Mouse (Mus musculus) embryonic fibroblast, embryonic 13.5 days (primary cell): ENCODE measurements around the gene Igsf11. TPM values are rescaled to one million over a fixed set of nuclear protein-coding genes. Genes with fewer than 3 reads are reported as not detected.

ENCODE experiments used
- H3K27ac ChIP-seq: 2 replicates; pipeline ENCODE4 v1.5.1; 2012; ENCODE audit warnings: low read length, control low read depth, inconsistent platforms; ENCODE audit not compliant: insufficient read depth
- H3K4me1 ChIP-seq: 2 replicates; pipeline ENCODE4 v1.6.1; 2011; ENCODE audit warnings: low read length; ENCODE audit not compliant: control insufficient read depth, insufficient read depth
- H3K4me3 ChIP-seq: 2 replicates; pipeline ENCODE4 v1.5.1; 2011; ENCODE audit warnings: mild to moderate bottlenecking, control low read depth, low read length; ENCODE audit not compliant: insufficient read depth
- CTCF ChIP-seq: IDR thresholded peaks from 2 replicates; pipeline ENCODE4 v1.5.1; 2011; ENCODE audit warnings: mild to moderate bottlenecking, control low read depth, low read length, moderate library complexity, borderline replicate concordance; ENCODE audit not compliant: insufficient read depth
- POLR2A ChIP-seq: IDR thresholded peaks from 2 replicates; pipeline ENCODE4 v1.6.1; 2011; ENCODE audit warnings: low read depth, mild to moderate bottlenecking, control low read depth, low read length, moderate library complexity
- polyA plus RNA-seq: library from polyadenylated mRNA; stranded (reverse); fragments of >200 nt; gene quantifications from 2 replicates; pipeline ENCODE4 v1.2.4, GENCODE M21; 2011; ENCODE audit warnings: low read depth; ENCODE audit not compliant: missing spikeins, insufficient read length

Gene Igsf11
- polyA plus RNA-seq, 1 experiment = 0.79 TPM

- H3K4me3 ChIP-seq = no peak overlapping the region
- TF ChIP-seq POLR2A (no peak), CTCF (no peak)
- no peak overlapping the region for H3K27ac ChIP-seq
- H3K4me1 ChIP-seq = no peaks in the 10 kb centered on the region
These were observed 166.4 kb downstream of the Igsf11 start for GRCm38 (mm10) chr16:39058869-39059268.

- TF ChIP-seq POLR2A (no peak), CTCF (no peak)
- no peaks in the 10 kb centered on the region for H3K4me1 ChIP-seq
- H3K4me3 ChIP-seq = no peak overlapping the region
- H3K27ac ChIP-seq = no peak overlapping the region
These were observed 170.1 kb downstream of the Igsf11 start for GRCm38 (mm10) chr16:39062596-39062995.

- Histone ChIP-seq H3K4me3 (no peak overlapping the region), H3K4me1 (no peaks in the 10 kb centered on the region), H3K27ac (no peak overlapping the region)
- TF ChIP-seq POLR2A (no peak), CTCF (no peak)
These were observed 173.1 kb downstream of the Igsf11 start for GRCm38 (mm10) chr16:39065576-39065975.

DNA sequence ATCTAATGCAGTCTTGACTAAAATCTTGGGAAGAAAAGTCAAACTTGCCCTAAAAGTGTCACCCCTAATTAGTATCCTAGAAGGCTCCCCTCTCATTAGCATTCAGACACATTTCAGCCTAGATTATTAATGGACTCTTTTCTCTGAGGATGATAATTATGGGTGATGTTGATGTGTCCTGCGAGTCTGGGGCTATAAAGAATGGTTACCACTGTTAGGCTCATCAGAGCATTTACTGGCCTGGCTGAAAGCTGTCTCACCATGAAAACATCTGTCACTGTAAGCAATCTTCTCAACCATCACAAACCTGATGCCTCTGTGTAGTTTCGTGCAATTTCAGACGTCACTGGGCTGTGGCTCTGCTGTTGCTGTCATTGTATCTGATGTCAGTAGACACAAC, 179.0 kb downstream of the Igsf11 start:
- H3K4me1 ChIP-seq = no peaks in the 10 kb centered on the region
- no peak overlapping the region for H3K4me3 ChIP-seq
- TF ChIP-seq CTCF (no peak), POLR2A (no peak)
- no peak overlapping the region for H3K27ac ChIP-seq

Other genes with a start within 250 kb of the Igsf11 start
- 27.7 and 31.1 TPM in 2 replicates for gene Arhgap31, start 179.4 kb upstream of the Igsf11 start, polyA plus RNA-seq
- gene B4galt4, start 150.4 kb upstream of the Igsf11 start, polyA plus RNA-seq = 10.1 and 12.0 TPM in 2 replicates
- gene Upk1b, start 92.3 kb upstream of the Igsf11 start, polyA plus RNA-seq = 1.5 TPM in 2 replicates
- gene 4930435E12Rik, start 63.9 kb upstream of the Igsf11 start, polyA plus RNA-seq = not detected in 2 replicates